Mouse (Mus musculus) kidney, adult 9 months (tissue): ENCODE results near the gene Ldb1.

Source experiments
- DNase-seq: peaks from one replicate; pipeline ENCODE4 v3.0.0; 2022

Ldb1 gene

GRCm38 (mm10) chr19:46044993-46045695 is at the start of gene Ldb1:
Gene Ldb1, minus strand, starts transcription at chr19:46045214.
- peak; percentile 91 for DNase-seq

GRCm38 (mm10) chr19:46094144-46094543 is 49.1 kb upstream of the Ldb1 start:
- no peak for DNase-seq

DNA sequence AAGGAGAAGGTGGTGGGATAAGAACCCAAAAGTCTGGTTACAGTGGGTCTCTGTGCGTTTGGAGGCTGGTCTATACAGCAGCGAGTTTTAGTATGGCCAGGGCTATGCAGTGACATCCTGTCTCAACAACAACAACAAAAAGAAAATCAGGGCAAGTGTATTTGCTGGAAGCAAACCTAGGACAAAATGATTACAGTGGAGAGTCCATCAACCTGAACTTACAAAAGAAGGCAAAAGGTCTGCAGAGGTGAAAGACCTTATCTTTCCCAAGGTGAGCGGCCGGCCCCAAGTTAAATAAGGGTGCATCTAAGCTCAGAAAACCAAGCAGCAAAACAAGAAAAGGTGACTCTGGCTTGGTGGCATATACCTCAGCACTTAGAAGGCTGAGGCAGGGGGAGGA is 46.6 kb upstream of the Ldb1 start:
- no peak for DNase-seq

- DNase-seq, result no peak
Observed at GRCm38 (mm10) chr19:46087871-46088270, 42.9 kb upstream of the Ldb1 start.

GRCm38 (mm10) chr19:46086337-46086736 is 41.3 kb upstream of the Ldb1 start:
- DNase-seq, result peak; percentile 62

DNA sequence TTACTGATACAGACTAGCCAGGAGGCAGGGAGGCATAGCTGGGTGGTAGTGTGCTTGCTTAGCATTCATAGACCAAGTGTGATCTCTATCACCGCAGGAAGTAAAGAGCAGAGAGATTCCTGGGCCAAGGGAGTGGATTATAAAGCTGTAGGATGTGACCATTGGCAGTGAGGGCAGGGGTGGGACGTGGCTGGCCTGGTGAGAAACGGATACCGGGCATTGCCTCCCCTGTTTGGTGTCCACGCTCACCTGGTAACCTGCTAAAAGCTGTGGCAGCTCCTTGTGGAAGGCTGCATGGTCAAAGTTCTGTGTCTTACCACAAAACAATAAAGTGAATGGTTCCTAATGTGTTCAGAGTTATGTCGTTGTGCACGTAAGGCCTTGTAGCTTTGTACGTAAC is 40.2 kb upstream of the Ldb1 start:
- DNase-seq, result no peak

DNA sequence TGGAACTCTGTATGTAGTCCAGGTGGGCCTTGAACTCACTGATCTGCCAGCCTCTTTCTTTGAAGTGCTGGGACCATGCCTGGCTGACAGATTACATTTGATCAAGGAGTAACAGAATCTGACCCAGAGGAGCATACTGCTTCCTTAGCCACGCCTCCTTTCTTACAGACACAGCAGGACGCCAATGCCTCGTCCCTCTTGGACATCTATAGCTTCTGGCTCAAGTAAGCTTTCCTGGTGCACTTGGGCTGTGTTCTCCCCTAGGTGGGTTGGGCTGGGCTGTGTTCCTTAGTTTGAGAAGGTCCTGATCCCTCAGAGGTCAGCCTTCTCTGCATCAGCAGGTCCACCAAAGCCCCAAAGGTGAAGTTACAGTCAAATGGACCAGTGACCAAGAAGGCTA is 33.5 kb upstream of the Ldb1 start:
- DNase-seq, result no peak

DNA sequence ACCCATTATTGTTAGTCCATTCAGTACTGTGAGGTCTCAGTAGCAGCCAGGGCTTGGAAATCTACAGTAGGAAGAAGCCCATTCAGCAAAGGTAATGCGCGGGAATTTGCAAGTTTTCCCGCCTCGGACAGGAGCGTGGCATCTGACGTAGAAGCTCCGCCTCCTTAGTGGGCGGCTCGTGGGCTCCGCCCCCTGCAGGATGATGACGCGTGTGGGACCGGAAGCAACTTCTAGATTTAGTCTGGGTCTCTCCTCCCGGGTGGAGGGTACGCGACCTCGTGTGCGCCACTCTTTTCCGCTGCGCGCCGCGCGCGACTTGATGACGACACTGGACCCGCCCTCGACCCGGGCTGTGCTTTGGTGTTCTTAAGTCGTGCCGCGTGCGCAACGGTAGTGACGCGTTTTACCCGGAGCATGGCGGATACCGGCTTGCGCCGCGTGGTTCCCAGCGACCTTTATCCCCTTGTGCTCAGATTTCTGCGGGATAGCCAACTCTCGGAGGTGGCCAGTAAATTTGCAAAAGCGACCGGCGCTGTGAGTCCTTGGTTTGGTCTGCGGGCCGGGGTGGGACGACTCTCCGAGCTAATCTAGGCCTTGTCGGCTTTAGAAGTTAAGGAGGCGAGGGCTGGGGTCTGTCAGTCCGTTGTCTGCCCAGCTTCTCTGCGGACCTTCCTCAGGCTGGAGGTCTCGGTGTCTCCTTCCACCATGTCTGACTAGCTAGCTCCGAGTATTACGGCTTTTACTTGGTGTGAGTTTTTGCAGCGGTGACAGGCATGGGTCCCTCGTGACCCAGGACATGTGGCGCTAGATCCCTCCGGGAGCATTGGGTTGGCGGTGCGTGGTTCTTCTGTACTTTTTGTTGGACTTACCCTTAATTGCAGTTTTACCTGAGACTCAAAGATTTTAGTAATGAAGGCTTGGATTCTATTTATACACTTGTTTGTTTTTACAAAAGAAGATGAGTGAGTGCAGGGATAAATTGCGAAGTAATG is 30.9 kb upstream of the Ldb1 start, which contains the start of gene Nolc1:
Gene Nolc1 (plus strand): TSS at position 248 of the 992 bp plus-strand sequence.
- DNase-seq, result peak; percentile 100

DNA sequence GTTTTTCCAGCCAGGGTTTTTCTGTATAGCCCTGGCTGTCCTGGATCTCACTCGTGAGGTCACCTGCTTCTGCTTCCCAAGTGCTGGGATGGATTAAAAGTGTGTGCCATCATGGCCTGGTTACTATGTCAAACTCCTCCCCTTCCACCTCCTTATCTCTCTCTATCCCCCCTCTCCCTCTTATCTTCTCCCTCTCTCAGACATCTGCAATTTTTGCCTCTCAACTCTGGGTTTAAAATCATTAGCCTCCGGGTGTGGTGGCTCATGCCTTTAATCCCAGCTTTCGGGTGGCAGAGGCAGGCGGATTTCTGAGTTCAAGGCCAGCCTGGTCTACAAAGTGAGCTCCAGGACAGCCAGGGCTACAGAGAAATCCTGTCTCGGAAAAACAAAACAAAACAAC is 29.3 kb upstream of the Ldb1 start:
- DNase-seq, result no peak

- DNase-seq, result no peak
Observed at GRCm38 (mm10) chr19:46073285-46073684, 28.3 kb upstream of the Ldb1 start.

DNA sequence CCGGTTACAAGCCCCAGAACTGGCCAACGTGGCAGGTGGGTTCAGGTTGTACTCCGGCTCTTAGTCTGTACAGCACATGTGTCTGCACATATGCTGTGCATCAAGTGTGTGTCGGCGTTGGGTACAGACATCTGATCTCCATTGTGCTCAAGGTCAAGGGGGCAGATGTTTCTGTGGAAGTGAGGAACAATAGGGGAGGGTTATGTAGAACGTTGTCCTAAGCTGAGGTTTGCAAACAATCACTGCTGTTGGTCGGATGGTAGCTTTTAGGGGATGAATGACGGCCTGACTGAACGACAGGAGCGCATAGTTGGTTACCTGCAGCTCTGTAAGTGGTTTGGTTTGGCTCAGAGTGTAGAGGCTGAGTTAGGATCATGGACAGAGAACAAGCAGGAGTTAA is 23.0 kb upstream of the Ldb1 start:
- no peak for DNase-seq

DNA sequence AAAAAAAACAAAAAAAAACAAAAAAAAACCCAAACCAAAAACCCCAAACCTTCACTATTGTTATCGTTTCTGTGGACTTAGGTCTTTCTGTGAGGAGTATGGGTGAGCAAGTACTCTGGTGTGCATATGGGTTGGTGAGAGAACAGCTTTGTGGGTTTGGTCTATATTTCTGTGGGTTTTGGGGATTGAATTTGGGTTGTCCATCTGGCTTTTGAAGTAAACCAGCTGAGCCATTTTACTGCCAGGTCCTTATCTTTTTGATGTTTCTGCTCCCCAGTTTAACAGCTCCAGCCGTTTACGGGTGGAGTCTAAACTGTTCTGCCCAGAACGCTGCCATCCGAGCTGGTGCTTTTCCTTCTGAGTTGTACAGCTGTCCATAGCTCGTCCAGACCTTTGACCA is 15.8 kb upstream of the Ldb1 start:
- DNase-seq, result no peak

- DNase-seq, result no peak
Observed at GRCm38 (mm10) chr19:46058466-46058865, 13.5 kb upstream of the Ldb1 start.

DNA sequence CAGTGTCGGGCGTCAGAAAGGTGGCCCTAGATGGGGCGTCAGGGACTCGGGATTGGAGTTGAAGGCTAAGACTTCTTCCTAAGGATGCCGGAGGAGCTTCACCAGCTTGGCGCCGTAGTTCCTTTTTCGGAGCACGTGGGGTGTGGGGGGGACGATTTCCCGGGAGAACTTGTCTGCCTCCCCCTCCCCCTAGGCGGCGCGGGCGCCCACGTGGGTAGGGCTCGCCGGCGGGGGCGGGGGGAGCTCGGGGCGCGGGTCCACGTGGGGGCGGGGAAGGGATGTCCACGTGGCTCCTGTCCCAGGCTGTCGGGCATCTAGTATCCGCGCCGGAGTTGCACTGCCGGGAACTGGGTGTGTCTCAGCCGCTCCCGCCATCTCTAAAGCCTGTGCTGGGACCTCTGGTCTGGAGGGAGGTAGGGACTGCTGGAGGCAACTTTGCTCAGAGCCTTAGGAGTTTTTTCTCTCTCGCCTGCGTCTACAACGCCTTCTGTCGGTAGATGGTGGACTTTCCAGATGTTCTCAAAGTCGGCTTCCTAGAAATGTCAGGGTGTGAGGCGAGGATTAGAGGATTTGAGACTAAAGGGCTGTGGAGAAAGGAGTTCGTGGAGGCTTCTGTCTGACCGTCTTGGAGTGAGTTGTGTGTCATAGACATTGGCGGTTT is 12.1 kb upstream of the Ldb1 start:
- peak; percentile 85 for DNase-seq

DNA sequence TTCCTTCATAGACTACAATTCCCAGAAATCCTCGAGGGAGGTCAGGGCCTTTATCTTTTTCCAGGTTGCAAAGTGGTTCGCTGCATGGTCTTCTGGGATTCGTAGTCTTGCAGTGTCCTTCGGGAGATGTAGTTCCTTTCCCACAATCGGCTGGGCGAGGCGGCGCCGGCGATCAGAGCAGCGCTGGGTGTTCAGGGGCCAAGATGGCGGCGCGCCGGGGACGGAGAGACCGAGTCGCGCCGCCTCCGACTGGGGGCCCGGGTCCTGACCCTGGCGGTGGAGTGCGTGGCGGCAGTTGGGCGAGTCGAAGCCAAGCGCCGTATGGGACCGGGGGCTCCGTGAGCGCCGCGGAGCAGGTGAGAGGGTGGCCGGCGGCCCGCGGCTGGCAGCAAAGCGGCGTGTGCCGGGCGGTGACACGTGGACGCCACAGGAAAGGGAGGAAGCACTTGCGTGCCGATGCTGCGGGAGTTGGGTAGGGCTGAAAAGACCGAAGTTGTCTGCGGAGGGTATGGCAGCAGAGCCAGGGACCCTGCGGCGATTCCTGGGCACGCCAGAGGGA is 11.5 kb upstream of the Ldb1 start:
- peak; percentile 97 for DNase-seq

GRCm38 (mm10) chr19:46055752-46056387 is 10.9 kb upstream of the Ldb1 start:
- no peak for DNase-seq

GRCm38 (mm10) chr19:46050462-46050861 is 5.4 kb upstream of the Ldb1 start:
- no peak for DNase-seq

DNA sequence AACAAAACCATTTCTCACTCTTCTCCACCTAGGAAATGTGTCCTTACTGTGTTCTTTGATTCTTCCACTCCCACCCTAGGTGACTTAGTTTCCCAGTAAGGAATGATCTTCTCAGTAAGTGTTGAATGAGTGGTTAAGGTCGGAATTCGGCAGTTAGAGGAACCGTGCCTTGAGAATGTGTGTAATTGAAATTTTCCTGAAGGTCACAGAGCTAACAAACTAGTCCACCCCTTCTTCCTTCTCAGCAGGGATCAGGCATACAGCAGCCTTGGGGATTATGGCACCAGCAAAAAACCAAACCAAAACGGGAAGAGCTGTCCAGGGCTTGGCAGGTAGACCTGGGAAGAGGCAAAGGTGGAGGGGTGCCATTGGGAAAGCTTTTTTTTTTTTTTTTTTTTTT is 4.1 kb upstream of the Ldb1 start:
- DNase-seq, result no peak

- no peak for DNase-seq
Observed at GRCm38 (mm10) chr19:46047426-46047825, 2.4 kb upstream of the Ldb1 start.

DNA sequence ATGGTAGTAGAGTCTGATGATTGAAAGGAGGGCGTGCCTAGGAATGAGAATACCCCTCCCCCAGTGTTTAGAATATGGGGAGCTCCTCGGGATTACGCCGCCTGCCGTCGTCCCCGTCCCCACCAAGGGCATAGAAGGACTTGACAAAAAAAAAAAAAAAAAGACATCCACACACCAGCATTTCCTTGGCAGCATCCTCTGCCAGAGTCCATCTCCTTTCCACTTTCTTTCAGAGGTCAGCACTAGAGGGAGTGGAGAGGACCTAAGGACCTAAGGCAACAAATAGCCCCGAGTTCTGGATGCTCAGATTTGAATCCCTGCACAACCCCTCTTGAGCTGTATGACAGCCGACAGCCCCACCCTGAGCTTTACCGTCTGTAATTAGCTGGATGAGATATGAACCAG is 1.6 kb upstream of the Ldb1 start:
- no peak for DNase-seq

- DNase-seq, result peak; percentile 74
Observed at GRCm38 (mm10) chr19:46045696-46046311, 790 bp upstream of the Ldb1 start.
